Mouse (Mus musculus) spleen, postnatal 14 days (tissue): ENCODE measurements around the gene 2900026A02Rik.
A peak's percentile ranks its signal among the peaks of the same experiment; 100 is the strongest.

Experiments used
- DNase-seq, 2 experiments: peaks; one replicate each; pipeline ENCODE4 v3.0.0; 2021 to 2022; ENCODE audit warnings: low spot score in 2 of 2

Gene 2900026A02Rik

GRCm38 (mm10) chr5:113221147-113221865, at the start of gene 2900026A02Rik:
TSS of gene 2900026A02Rik (minus strand) at chr5:113221236.
- DNase-seq, result peak in 1 of 2 experiments; percentile 41

GRCm38 (mm10) chr5:113270043-113270442, 49.0 kb upstream of the 2900026A02Rik start:
- DNase-seq, result no peak

GRCm38 (mm10) chr5:113268246-113268645, 47.2 kb upstream of the 2900026A02Rik start:
- DNase-seq, result no peak

- no peak for DNase-seq
These were observed 44.6 kb upstream of the 2900026A02Rik start for GRCm38 (mm10) chr5:113265637-113266036.

- no peak for DNase-seq
These were observed 29.8 kb upstream of the 2900026A02Rik start for GRCm38 (mm10) chr5:113250806-113251205.

GRCm38 (mm10) chr5:113249263-113249930, 28.4 kb upstream of the 2900026A02Rik start:
- DNase-seq, result no peak

- no peak for DNase-seq
These were observed 9.2 kb upstream of the 2900026A02Rik start for GRCm38 (mm10) chr5:113230196-113230595.

- DNase-seq, result peak in 1 of 2 experiments; percentile 25
These were observed 5.6 kb upstream of the 2900026A02Rik start, which contains the start of gene Tmem211 for GRCm38 (mm10) chr5:113226632-113227102. TSS of gene Tmem211 (plus strand) at chr5:113226909.

- no peak for DNase-seq
These were observed 4.8 kb upstream of the 2900026A02Rik start for GRCm38 (mm10) chr5:113225686-113226435.

- no peak for DNase-seq
These were observed 4.2 kb upstream of the 2900026A02Rik start for GRCm38 (mm10) chr5:113225271-113225670.

GRCm38 (mm10) chr5:113223888-113224287, 2.9 kb upstream of the 2900026A02Rik start:
- no peak for DNase-seq

- no peak for DNase-seq
These were observed 471 bp downstream of the 2900026A02Rik start for GRCm38 (mm10) chr5:113220383-113221146.

- no peak for DNase-seq
These were observed 1.2 kb downstream of the 2900026A02Rik start for GRCm38 (mm10) chr5:113219876-113220275.

- DNase-seq, result no peak
These were observed 1.6 kb downstream of the 2900026A02Rik start for GRCm38 (mm10) chr5:113219450-113219849.

- no peak for DNase-seq
These were observed 2.3 kb downstream of the 2900026A02Rik start for GRCm38 (mm10) chr5:113218617-113219235.

- no peak for DNase-seq
These were observed 4.0 kb downstream of the 2900026A02Rik start for GRCm38 (mm10) chr5:113217076-113217475.

GRCm38 (mm10) chr5:113216328-113216960, 4.6 kb downstream of the 2900026A02Rik start:
- no peak for DNase-seq

GRCm38 (mm10) chr5:113215610-113216011, 5.4 kb downstream of the 2900026A02Rik start:
- DNase-seq, result no peak

- DNase-seq, result no peak
These were observed 6.6 kb downstream of the 2900026A02Rik start for GRCm38 (mm10) chr5:113214455-113214854.

- no peak for DNase-seq
These were observed 7.0 kb downstream of the 2900026A02Rik start for GRCm38 (mm10) chr5:113214041-113214440.
